Mouse (Mus musculus) spleen, postnatal 36 days (tissue): ENCODE data around the gene Gadd45gip1.
A peak's percentile ranks its signal among the peaks of the same experiment; 100 is the strongest.

Source experiments
- DNase-seq, 2 experiments: peaks; one replicate each; pipeline ENCODE4 v3.0.0; 2022; ENCODE audit warnings: low spot score in 2 of 2, mixed read lengths in 1 of 2

The Gadd45gip1 gene

DNA sequence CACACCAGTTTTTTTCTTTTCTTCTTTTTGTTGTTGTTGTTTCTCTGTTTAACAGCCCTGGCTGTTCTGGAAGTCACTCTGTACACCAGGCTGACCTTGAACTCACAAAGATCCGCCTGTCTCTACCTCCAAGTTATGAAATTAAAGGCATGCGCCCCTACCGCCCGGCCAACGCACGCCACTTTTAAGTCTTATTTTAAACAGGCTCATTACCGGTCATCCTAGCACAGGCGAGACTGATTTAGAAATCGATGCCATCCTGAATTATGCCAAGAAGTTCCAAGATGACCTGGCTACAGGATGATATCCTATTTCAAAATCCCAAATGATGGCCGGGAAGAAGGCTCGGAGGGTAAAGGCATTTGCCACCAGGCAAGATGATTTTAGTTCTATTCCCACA lies at the start of gene Gadd45gip1:
Gene Gadd45gip1 (plus strand): TSS at position 33 of the 400 bp plus-strand sequence.
- peak; percentile 71 to 77 for DNase-seq

GRCm38 (mm10) chr8:84781686-84782505 lies 49.4 kb upstream of the Gadd45gip1 start:
- no peak for DNase-seq

- DNase-seq = no peak
Measured at GRCm38 (mm10) chr8:84782680-84783079, 48.6 kb upstream of the Gadd45gip1 start.

DNA sequence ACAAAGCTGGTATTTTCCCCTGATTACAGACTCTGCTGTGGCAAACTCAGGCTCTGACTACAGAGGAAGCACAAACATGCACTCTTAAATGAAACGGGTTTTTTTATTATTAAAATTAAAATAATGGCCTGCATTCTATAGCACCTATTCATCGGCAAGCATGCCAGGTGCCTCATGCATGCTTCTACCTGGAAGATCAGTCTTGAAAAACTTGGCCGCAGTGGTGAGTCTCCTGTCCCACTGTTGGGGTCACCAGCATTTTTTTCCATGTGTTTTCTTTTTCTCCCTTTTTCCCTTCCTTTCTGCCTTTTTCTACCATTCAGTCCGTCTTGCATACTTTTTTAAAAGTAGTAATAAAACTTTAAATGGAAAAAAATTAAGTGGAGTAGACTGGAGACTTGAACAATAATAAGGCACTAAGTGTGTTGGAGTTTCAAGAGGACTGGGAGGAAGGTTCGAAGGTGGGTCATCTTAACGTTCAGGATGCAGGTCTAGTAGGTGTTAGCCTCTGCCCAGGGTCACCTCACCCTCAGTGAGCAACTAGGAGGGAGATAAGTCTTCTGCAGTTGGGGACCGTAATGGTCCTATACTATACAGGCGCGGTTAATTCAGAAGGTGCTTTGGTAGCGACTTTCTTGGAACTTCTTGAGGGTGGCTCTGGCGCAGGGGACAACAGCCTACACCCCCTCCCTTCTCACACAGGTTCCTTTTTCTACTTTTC lies 48.0 kb upstream of the Gadd45gip1 start:
- DNase-seq = no peak

DNA sequence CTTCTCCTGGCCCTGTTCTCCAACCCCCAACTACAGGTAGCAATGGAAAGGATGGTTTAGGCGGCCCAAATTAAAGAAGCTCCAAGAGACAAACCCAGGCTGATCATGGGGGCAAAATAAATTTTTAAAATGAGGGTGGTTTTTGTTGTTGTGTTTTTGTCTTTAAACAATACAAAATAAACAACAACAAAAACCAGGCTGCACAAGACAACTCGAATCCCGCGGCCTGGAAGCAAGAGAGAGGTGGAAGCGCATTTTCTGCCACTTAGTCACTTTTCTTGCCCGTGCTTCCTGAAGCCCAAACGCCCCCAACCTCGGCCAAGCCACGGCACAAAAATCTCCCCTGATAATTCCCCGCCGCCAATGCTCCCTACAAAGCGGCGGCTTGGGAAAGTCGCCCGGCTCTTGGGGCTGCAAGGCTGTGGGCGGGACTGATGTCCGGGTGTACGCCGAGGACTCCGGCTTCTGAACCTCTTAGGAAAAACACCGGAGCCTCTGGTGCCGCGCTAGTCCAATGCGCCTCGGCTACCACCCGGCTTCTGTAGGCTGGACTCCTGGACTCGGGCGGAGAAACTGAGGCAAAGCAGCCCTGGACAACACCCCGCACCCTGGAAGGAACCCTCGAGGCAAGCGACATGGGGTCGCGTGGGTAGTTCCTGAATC lies 47.3 kb upstream of the Gadd45gip1 start:
- no peak for DNase-seq

- DNase-seq = no peak
Measured at GRCm38 (mm10) chr8:84784681-84785505, 46.4 kb upstream of the Gadd45gip1 start.

GRCm38 (mm10) chr8:84785506-84785755 lies 45.9 kb upstream of the Gadd45gip1 start:
- DNase-seq = no peak

- DNase-seq = peak in 1 of 2 experiments; percentile 18
Measured at GRCm38 (mm10) chr8:84785756-84786677, 45.3 kb upstream of the Gadd45gip1 start.

GRCm38 (mm10) chr8:84786801-84787467 lies 44.4 kb upstream of the Gadd45gip1 start:
- DNase-seq = no peak

GRCm38 (mm10) chr8:84787523-84788302 lies 43.6 kb upstream of the Gadd45gip1 start:
- no peak for DNase-seq

DNA sequence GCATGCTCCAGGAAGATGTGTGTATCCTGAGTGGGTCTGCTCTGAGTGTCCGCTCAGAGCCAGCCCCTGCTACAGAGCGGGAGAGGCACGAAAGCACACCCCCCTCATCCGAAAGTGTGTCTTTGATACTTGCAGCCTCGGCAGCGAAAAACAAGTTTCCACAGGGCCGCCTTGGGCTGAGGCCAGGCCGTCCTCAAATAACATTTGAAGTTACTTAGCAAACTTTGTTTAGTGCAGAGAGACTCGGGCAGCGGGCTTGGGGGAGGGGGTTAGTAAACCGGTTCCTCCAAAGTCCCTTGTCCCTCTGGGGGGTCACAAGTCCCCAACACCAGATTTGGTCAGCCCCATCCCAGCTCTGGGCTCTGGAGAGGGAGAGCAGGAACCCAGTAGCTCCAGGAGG lies 42.4 kb upstream of the Gadd45gip1 start:
- DNase-seq = no peak

DNA sequence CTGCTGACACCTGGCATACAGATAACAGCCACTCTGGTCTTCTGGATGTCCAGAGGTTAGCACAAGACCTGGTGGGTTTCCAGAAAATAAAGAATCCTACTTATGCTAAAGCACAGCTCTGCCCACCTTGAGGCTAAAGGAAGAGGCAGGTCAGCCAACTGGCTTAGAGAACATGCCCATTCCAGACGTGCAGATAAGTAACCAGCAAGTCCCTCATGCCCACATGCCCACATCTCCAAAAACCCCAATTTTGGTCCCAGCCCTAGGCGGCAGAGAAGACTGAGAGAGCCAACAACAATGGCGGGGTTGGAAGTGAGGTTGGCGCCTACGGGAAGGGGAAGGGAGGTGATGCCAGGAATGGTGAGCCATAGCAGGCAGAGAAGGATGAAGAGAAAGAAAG lies 42.0 kb upstream of the Gadd45gip1 start:
- no peak for DNase-seq

GRCm38 (mm10) chr8:84789855-84790486 lies 41.4 kb upstream of the Gadd45gip1 start:
- DNase-seq = no peak

DNA sequence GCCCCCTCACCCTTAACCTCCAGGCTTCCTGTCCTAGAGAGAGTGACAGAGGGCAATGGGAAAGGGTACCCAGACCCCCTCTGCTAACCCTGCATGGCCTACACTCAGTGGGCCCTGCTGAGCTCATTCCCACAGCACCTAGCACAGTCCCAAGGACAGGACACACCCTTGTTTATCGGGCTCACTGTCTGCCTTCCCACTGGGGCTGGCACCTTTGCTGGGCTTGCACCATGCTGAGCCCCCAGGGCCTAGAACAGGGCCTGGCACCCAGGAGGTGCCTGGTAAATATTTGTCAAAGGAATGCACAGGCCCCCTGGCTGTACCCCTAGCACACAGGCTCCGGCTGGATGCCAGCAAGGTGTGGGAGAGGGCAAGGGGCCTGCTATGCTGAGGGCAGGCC lies 40.8 kb upstream of the Gadd45gip1 start:
- no peak for DNase-seq

- no peak for DNase-seq
Measured at GRCm38 (mm10) chr8:84792429-84792947, 38.8 kb upstream of the Gadd45gip1 start.

GRCm38 (mm10) chr8:84793134-84793533 lies 38.2 kb upstream of the Gadd45gip1 start:
- no peak for DNase-seq

DNA sequence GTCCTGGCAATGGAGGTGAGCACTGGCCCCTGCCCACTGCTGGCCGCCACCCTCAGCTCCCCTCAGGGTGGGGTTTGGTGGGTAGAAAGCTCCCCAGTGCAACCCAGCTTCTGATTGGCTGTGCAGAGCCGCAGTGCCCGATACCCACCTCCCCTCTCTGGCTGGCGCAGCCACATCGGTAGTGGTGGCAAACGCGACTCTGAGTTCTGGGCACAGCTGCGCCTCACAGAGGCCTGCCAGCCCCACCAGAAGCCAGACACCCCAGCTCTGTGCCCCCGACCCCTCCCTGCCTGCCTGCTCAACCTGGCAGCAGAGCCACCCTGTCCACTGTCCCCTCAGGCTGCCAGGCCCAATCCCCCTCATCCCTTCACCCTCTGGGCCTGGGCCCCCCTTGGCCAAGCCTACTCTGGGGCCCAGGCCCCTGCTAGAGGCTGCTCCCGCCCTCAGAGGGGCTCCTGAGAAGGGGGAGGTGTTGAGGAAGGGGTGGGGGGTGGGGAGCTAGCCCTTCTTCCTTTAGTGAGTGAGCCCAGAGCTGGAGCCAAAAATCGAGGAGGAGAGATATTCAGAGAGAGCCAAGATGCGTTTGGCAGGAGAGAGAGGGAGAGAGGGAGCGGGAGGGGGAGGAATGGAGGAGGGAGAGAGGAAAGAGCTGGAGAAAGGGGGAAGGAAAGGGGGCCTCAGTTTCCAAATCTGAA lies 37.4 kb upstream of the Gadd45gip1 start:
- DNase-seq = no peak

- DNase-seq = no peak
Measured at GRCm38 (mm10) chr8:84794486-84794885, 36.8 kb upstream of the Gadd45gip1 start.
